In genomic region chr4:152028456-152028855, GRCm38 (mm10) we compare ENCODE assay signal across 9 mouse cellular contexts. TPM values are rescaled to one million over a fixed set of nuclear protein-coding genes. Genes with fewer than 3 reads are reported as not detected.
DNase-seq lines count a peak whose midpoint lies in the region; ATAC-seq and TF ChIP-seq lines count a peak whose summit lies in the region.
"Had no signal": no experiment of that assay in that cellular context is flagged by ENCODE, and none has a peak within 500 bp of the region (broad histone marks: within the 10 kb centered on the region; RNA-seq: fewer than 3 reads in every experiment).

No protein-coding gene starts in this region.

- no peaks in the 10 kb centered on the region for H3K27me3 ChIP-seq in kidney, embryonic 15.5 days
- no peaks in the 10 kb centered on the region for H3K27me3 ChIP-seq in kidney, adult 2 months (replicated peaks; ENCODE audit: control insufficient read depth, insufficient read depth, low read length)
- 0 out of 2 replicates have a peak, but pooled peaks cover 9% of the 10 kb centered on the region for H3K27me3 ChIP-seq in embryonic facial prominence, embryonic 13.5 days
- H3K27me3 ChIP-seq in intestine, embryonic 14.5 days (replicated peaks; ENCODE audit: control insufficient read depth, insufficient read depth, low read length), result no peaks in the 10 kb centered on the region
- H3K27me3 ChIP-seq in midbrain, postnatal 0 days (ENCODE audit: insufficient read depth, low read length), result no peaks in the 10 kb centered on the region
- H3K27me3 ChIP-seq: Patski had no signal

- ATAC-seq in kidney, embryonic 15.5 days (replicated peaks; ENCODE audit: low FRiP score), result no peak
- no peak for ATAC-seq in embryonic facial prominence, embryonic 13.5 days (ENCODE audit: insufficient number of reproducible peaks, insufficient read depth, low FRiP score, low TSS enrichment, low read depth)
- ATAC-seq in intestine, embryonic 14.5 days (replicated peaks; ENCODE audit: low FRiP score, low TSS enrichment, low read depth), result no peak
- ATAC-seq in midbrain, postnatal 0 days (ENCODE audit: low FRiP score), result no peak

- peaks cover 48% of the 10 kb centered on the region for H3K4me1 ChIP-seq in kidney, embryonic 15.5 days
- peaks cover 6% of the 10 kb centered on the region; the same call in 1 of the 2 replicates for H3K4me1 ChIP-seq in kidney, adult 2 months (ENCODE audit: control insufficient read depth, insufficient read depth, low read length)
- peaks cover 49% of the 10 kb centered on the region for H3K4me1 ChIP-seq in embryonic facial prominence, embryonic 13.5 days
- peaks cover 29% of the 10 kb centered on the region for H3K4me1 ChIP-seq in intestine, embryonic 14.5 days (replicated peaks; ENCODE audit: control insufficient read depth, insufficient read depth, low read length)
- H3K4me1 ChIP-seq in midbrain, postnatal 0 days (ENCODE audit: insufficient read depth, low read length), result peaks cover 31% of the 10 kb centered on the region

- H3K9ac ChIP-seq in kidney, embryonic 15.5 days, result peak overlapping the region; percentile 31; the same call in 1 of the 2 replicates
- H3K9ac ChIP-seq in embryonic facial prominence, embryonic 13.5 days, result peak overlapping the region; percentile 85
- H3K9ac ChIP-seq in intestine, embryonic 14.5 days (ENCODE audit: low read length), result no peak overlapping the region
- peak overlapping the region; percentile 63 for H3K9ac ChIP-seq in midbrain, postnatal 0 days (replicated peaks; ENCODE audit: low read length, poor library complexity, severe bottlenecking)

- no peak for TF ChIP-seq CTCF in kidney, adult 2 months (conservative IDR thresholded peaks at IDR 0.05; ENCODE audit: insufficient read depth, insufficient read length, low read depth, low read length)
- TF ChIP-seq CTCF in midbrain, postnatal 0 days (IDR thresholded peaks at IDR 0.05), result no peak

- H3K4me2 ChIP-seq in kidney, embryonic 15.5 days, result peak overlapping the region; percentile 89
- peak overlapping the region; percentile 98 for H3K4me2 ChIP-seq in embryonic facial prominence, embryonic 13.5 days
- H3K4me2 ChIP-seq in intestine, embryonic 14.5 days (ENCODE audit: low read length), result peak overlapping the region; percentile 86; the same call in 1 of the 2 replicates
- H3K4me2 ChIP-seq in midbrain, postnatal 0 days (ENCODE audit: low read depth, low read length, poor library complexity, severe bottlenecking), result peak overlapping the region; percentile 75

- no peaks in the 10 kb centered on the region for H3K9me3 ChIP-seq in kidney, embryonic 15.5 days (replicated peaks)
- H3K9me3 ChIP-seq in embryonic facial prominence, embryonic 13.5 days, result no peaks in the 10 kb centered on the region
- H3K9me3 ChIP-seq in intestine, embryonic 14.5 days (ENCODE audit: control insufficient read depth, low read length), result no peaks in the 10 kb centered on the region
- no peaks in the 10 kb centered on the region for H3K9me3 ChIP-seq in midbrain, postnatal 0 days (ENCODE audit: low read length)

- no peak overlapping the region for H3K27ac ChIP-seq in kidney, embryonic 15.5 days
- no peak overlapping the region for H3K27ac ChIP-seq in kidney, adult 2 months (ENCODE audit: insufficient read depth, low read depth, low read length)
- H3K27ac ChIP-seq in embryonic facial prominence, embryonic 13.5 days, result no peak overlapping the region
- no peak overlapping the region for H3K27ac ChIP-seq in intestine, embryonic 14.5 days (ENCODE audit: low read depth)
- peak overlapping the region; percentile 69; the same call in 1 of the 2 replicates for H3K27ac ChIP-seq in midbrain, postnatal 0 days (ENCODE audit: low read depth, low read length)

- H3K4me3 ChIP-seq in kidney, embryonic 15.5 days (replicated peaks), result peak overlapping the region; percentile 76
- H3K4me3 ChIP-seq in kidney, adult 2 months (ENCODE audit: insufficient read depth, low read depth, low read length), result no peak overlapping the region
- peak overlapping the region; percentile 80 for H3K4me3 ChIP-seq in embryonic facial prominence, embryonic 13.5 days
- no peak overlapping the region for H3K4me3 ChIP-seq in intestine, embryonic 14.5 days (ENCODE audit: low read depth, low read length)
- H3K4me3 ChIP-seq in midbrain, postnatal 0 days (ENCODE audit: low read depth, low read length), result peak overlapping the region; percentile 61

- no peak for TF ChIP-seq POLR2A in kidney, adult 2 months (IDR thresholded peaks at IDR 0.05; ENCODE audit: low read depth, low read length)

- no peak for DNase-seq in kidney, adult 2 months
- DNase-seq in intestine, embryonic 14.5 days (ENCODE audit: low spot score), result no peak
- no peak for DNase-seq in midbrain, postnatal 0 days (ENCODE audit: low spot score)
- DNase-seq in spleen, postnatal 10 days (ENCODE audit: low spot score in 2 of 2), result no peak
- no peak for DNase-seq in layer of hippocampus, adult 18-20 months (ENCODE audit: low spot score in 2 of 2)
- DNase-seq in frontal cortex, postnatal 25 days (ENCODE audit: low spot score in 2 of 2), result no peak

- H3K36me3 ChIP-seq in kidney, embryonic 15.5 days, result peaks cover 24% of the 10 kb centered on the region
- no peaks in the 10 kb centered on the region for H3K36me3 ChIP-seq in kidney, adult 2 months (ENCODE audit: control insufficient read depth, insufficient read depth, low read length)
- H3K36me3 ChIP-seq in embryonic facial prominence, embryonic 13.5 days, result peaks cover 22% of the 10 kb centered on the region
- H3K36me3 ChIP-seq in intestine, embryonic 14.5 days (ENCODE audit: control insufficient read depth, insufficient read depth, low read length), result peaks cover 14% of the 10 kb centered on the region
- H3K36me3 ChIP-seq in midbrain, postnatal 0 days (ENCODE audit: insufficient read depth, low read length), result peaks cover 7% of the 10 kb centered on the region

- 57% methylated on average over 15 of the region's 15 CpGs for WGBS in kidney, embryonic 15.5 days
- WGBS in kidney, adult 2 months, result 61% methylated on average over 15 of the region's 15 CpGs
- WGBS in embryonic facial prominence, embryonic 13.5 days, result 73% methylated on average over 15 of the region's 15 CpGs
- 64% methylated on average over 15 of the region's 15 CpGs for WGBS in intestine, embryonic 14.5 days
- WGBS in midbrain, postnatal 0 days, result 64% methylated on average over 15 of the region's 15 CpGs

RNA-seq across cellular contexts. Expression of gene Zbtb48, which starts 1.0 kb away (rescaled TPM):
- polyA plus RNA-seq in kidney, embryonic 15.5 days (2015; fragmentation: Nextera tagmentation; extraction: Ambion mirVana), result 17.7 and 23.8 TPM in 2 replicates
- polyA plus RNA-seq in kidney, adult 2 months (2012; rRNA removed), result 11.0 and 13.8 TPM in 2 replicates
- 17.5 and 22.9 TPM in 2 replicates for polyA plus RNA-seq in embryonic facial prominence, embryonic 13.5 days (2015; fragmentation: Nextera tagmentation; extraction: Ambion mirVana)
- polyA plus RNA-seq in intestine, embryonic 14.5 days (2014; fragmentation: Nextera tagmentation; extraction: Ambion mirVana), result 16.3 and 28.0 TPM in 2 replicates
- 7.8 and 8.9 TPM in 2 replicates for total RNA-seq in midbrain, postnatal 0 days (2014; rRNA removed)
- polyA plus RNA-seq in midbrain, postnatal 0 days (2015; fragmentation: Nextera tagmentation; extraction: Ambion mirVana), result 17.0 and 20.6 TPM in 2 replicates
- 10 to 100 TPM; 11.2 to 12.8 TPM for total RNA-seq in layer of hippocampus, adult 18-20 months (2021)

RNA-seq across cellular contexts. Expression of gene Tas1r1, which starts 9.9 kb away (rescaled TPM):
- polyA plus RNA-seq in kidney, embryonic 15.5 days (2015; fragmentation: Nextera tagmentation; extraction: Ambion mirVana), result 0.45 and 0.86 TPM in 2 replicates
- 0.12 and 0.22 TPM in 2 replicates for polyA plus RNA-seq in kidney, adult 2 months (2012; rRNA removed)
- polyA plus RNA-seq in embryonic facial prominence, embryonic 13.5 days (2015; fragmentation: Nextera tagmentation; extraction: Ambion mirVana), result 0.55 and 0.59 TPM in 2 replicates
- 0.14 and 0.17 TPM in 2 replicates for polyA plus RNA-seq in intestine, embryonic 14.5 days (2014; fragmentation: Nextera tagmentation; extraction: Ambion mirVana)
- 0.11 and 1.5 TPM in 2 replicates for total RNA-seq in midbrain, postnatal 0 days (2014; rRNA removed)
- polyA plus RNA-seq in midbrain, postnatal 0 days (2015; fragmentation: Nextera tagmentation; extraction: Ambion mirVana), result 1.6 TPM in 2 replicates
- total RNA-seq in layer of hippocampus, adult 18-20 months (2021), result under 1 TPM; 0.41 to 0.64 TPM

RNA-seq across cellular contexts. Expression of gene Nol9, which starts 10.7 kb away (rescaled TPM):
- polyA plus RNA-seq in kidney, embryonic 15.5 days (2015; fragmentation: Nextera tagmentation; extraction: Ambion mirVana), result 33.5 and 36.8 TPM in 2 replicates
- 18.1 and 19.8 TPM in 2 replicates for polyA plus RNA-seq in kidney, adult 2 months (2012; rRNA removed)
- 34.4 and 34.8 TPM in 2 replicates for polyA plus RNA-seq in embryonic facial prominence, embryonic 13.5 days (2015; fragmentation: Nextera tagmentation; extraction: Ambion mirVana)
- 34.9 and 36.0 TPM in 2 replicates for polyA plus RNA-seq in intestine, embryonic 14.5 days (2014; fragmentation: Nextera tagmentation; extraction: Ambion mirVana)
- 22.5 and 27.4 TPM in 2 replicates for total RNA-seq in midbrain, postnatal 0 days (2014; rRNA removed)
- polyA plus RNA-seq in midbrain, postnatal 0 days (2015; fragmentation: Nextera tagmentation; extraction: Ambion mirVana), result 17.5 and 19.0 TPM in 2 replicates
- total RNA-seq in layer of hippocampus, adult 18-20 months (2021), result 10 to 100 TPM; 18.3 to 19.3 TPM

RNA-seq across cellular contexts. Expression of gene Klhl21, which starts 19.9 kb away (rescaled TPM):
- polyA plus RNA-seq in kidney, embryonic 15.5 days (2015; fragmentation: Nextera tagmentation; extraction: Ambion mirVana), result 11.7 and 12.5 TPM in 2 replicates
- polyA plus RNA-seq in kidney, adult 2 months (2012; rRNA removed), result 23.0 and 26.7 TPM in 2 replicates
- polyA plus RNA-seq in embryonic facial prominence, embryonic 13.5 days (2015; fragmentation: Nextera tagmentation; extraction: Ambion mirVana), result 10.1 TPM in 2 replicates
- 5.9 and 6.1 TPM in 2 replicates for polyA plus RNA-seq in intestine, embryonic 14.5 days (2014; fragmentation: Nextera tagmentation; extraction: Ambion mirVana)
- total RNA-seq in midbrain, postnatal 0 days (2014; rRNA removed), result 9.0 and 13.2 TPM in 2 replicates
- polyA plus RNA-seq in midbrain, postnatal 0 days (2015; fragmentation: Nextera tagmentation; extraction: Ambion mirVana), result 3.5 and 4.1 TPM in 2 replicates
- total RNA-seq in layer of hippocampus, adult 18-20 months (2021), result 10 to 100 TPM; 22.2 to 24.4 TPM

RNA-seq across cellular contexts. Expression of gene Phf13, which starts 32.4 kb away (rescaled TPM):
- polyA plus RNA-seq in kidney, embryonic 15.5 days (2015; fragmentation: Nextera tagmentation; extraction: Ambion mirVana), result 31.2 and 32.1 TPM in 2 replicates
- 4.9 and 5.5 TPM in 2 replicates for polyA plus RNA-seq in kidney, adult 2 months (2012; rRNA removed)
- polyA plus RNA-seq in embryonic facial prominence, embryonic 13.5 days (2015; fragmentation: Nextera tagmentation; extraction: Ambion mirVana), result 38.0 and 38.1 TPM in 2 replicates
- 23.1 and 24.5 TPM in 2 replicates for polyA plus RNA-seq in intestine, embryonic 14.5 days (2014; fragmentation: Nextera tagmentation; extraction: Ambion mirVana)
- 17.2 and 18.3 TPM in 2 replicates for total RNA-seq in midbrain, postnatal 0 days (2014; rRNA removed)
- polyA plus RNA-seq in midbrain, postnatal 0 days (2015; fragmentation: Nextera tagmentation; extraction: Ambion mirVana), result 16.6 and 17.1 TPM in 2 replicates
- total RNA-seq in layer of hippocampus, adult 18-20 months (2021), result 10 to 100 TPM; 12.6 to 12.8 TPM

Comparison
In these comparisons a context has a peak if more than half of its experiments do, and no peak if none do; other contexts are left out.
1. H3K4me3 ChIP-seq: peak in kidney, embryonic 15.5 days (single experiment), embryonic facial prominence, embryonic 13.5 days (single experiment) and midbrain, postnatal 0 days (single experiment); none in kidney, adult 2 months (single experiment) and intestine, embryonic 14.5 days (single experiment).
2. Peak in every context shown above with its lines, with median percentiles within 50 percentile points of each other: H3K4me2 ChIP-seq.